Mouse (Mus musculus) thymus, adult 2 months (tissue): Measurements from ENCODE around the gene Sept8.
"Not testable (repeated sequence)": the region's sequence is repeated elsewhere in the genome, so short reads cannot be mapped to it uniquely, and the experiment has no call there.

ENCODE experiments used
- CTCF ChIP-seq: fragments of 200-500 bp; IDR thresholded peaks from 2 replicates; pipeline ENCODE4 v1.5.1; 2012; ENCODE audit warnings: mild to moderate bottlenecking, control low read depth, low read length, moderate library complexity, borderline replicate concordance; ENCODE audit not compliant: control insufficient read depth, poor library complexity, insufficient read depth; ENCODE audit errors: extremely low read depth
- POLR2A ChIP-seq: fragments of 200-500 bp; IDR thresholded peaks from 2 replicates; pipeline ENCODE4 v1.6.1; 2012; ENCODE audit warnings: mild to moderate bottlenecking, low read length, control low read depth, moderate library complexity; ENCODE audit not compliant: control insufficient read depth, poor library complexity, insufficient read depth; ENCODE audit errors: extremely low read depth

DNA sequence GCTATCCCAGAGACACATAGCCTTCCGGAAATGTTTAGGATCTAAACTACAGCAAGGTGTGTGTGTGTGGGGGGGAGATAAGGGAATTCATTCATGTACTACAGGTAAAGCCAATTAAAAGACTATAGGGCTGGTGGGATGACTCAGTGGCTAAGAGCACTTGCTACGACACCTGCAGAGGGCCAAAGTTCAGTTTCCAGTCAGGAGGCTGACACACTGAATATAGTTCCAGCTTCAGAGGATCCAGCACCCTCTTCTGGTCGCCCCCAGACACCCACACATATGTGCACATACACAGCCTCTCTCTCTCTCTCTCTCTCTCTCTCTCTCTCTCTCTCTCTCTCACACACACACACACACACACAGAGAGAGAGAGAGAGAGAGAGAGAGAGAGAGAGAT, 38.9 kb downstream of the Sept8 start:
- not testable (repeated sequence) for TF ChIP-seq POLR2A, CTCF
